Mouse (Mus musculus): ENCODE measurements around the gene Wfs1.
"Not testable (repeated sequence)": the region's sequence is repeated elsewhere in the genome, so short reads cannot be mapped to it uniquely, and the experiment has no call there.

The Wfs1 gene

GRCm38 (mm10) chr5:36988124-36988780 is 753 bp downstream of the Wfs1 start:
- peak; percentile 23; the same call in 1 of the 2 replicates for ATAC-seq (ENCODE audit: low TSS enrichment)

GRCm38 (mm10) chr5:36986617-36987016 is 2.4 kb downstream of the Wfs1 start:
- no peak for ATAC-seq (ENCODE audit: low TSS enrichment)

GRCm38 (mm10) chr5:36982271-36982670 is 6.7 kb downstream of the Wfs1 start:
- no peak for ATAC-seq (ENCODE audit: low TSS enrichment)

- no peak for ATAC-seq (ENCODE audit: low TSS enrichment)
Observed at GRCm38 (mm10) chr5:36979631-36980030, 9.4 kb downstream of the Wfs1 start.

GRCm38 (mm10) chr5:36979001-36979400 is 10.0 kb downstream of the Wfs1 start:
- ATAC-seq (ENCODE audit: low TSS enrichment), result no peak

- no peak for ATAC-seq (ENCODE audit: low TSS enrichment)
Observed at GRCm38 (mm10) chr5:36977809-36978208, 11.2 kb downstream of the Wfs1 start.

- ATAC-seq (ENCODE audit: low TSS enrichment), result no peak
Observed at GRCm38 (mm10) chr5:36975336-36975735, 13.7 kb downstream of the Wfs1 start.

GRCm38 (mm10) chr5:36971587-36971986 is 17.4 kb downstream of the Wfs1 start:
- ATAC-seq (ENCODE audit: low TSS enrichment), result no peak

- ATAC-seq (ENCODE audit: low TSS enrichment), result peak; percentile 60
Observed at GRCm38 (mm10) chr5:36960501-36960900, 28.5 kb downstream of the Wfs1 start.

GRCm38 (mm10) chr5:36958837-36959236 is 30.2 kb downstream of the Wfs1 start:
- peak; percentile 60 for ATAC-seq (ENCODE audit: low TSS enrichment)

GRCm38 (mm10) chr5:36955366-36955765 is 33.6 kb downstream of the Wfs1 start:
- ATAC-seq (ENCODE audit: low TSS enrichment), result no peak

- no peak for ATAC-seq (ENCODE audit: low TSS enrichment)
Observed at GRCm38 (mm10) chr5:36952311-36952710, 36.7 kb downstream of the Wfs1 start.

GRCm38 (mm10) chr5:36950871-36951270 is 38.1 kb downstream of the Wfs1 start:
- no peak for ATAC-seq (ENCODE audit: low TSS enrichment)

GRCm38 (mm10) chr5:36948831-36949230 is 40.2 kb downstream of the Wfs1 start:
- ATAC-seq (ENCODE audit: low TSS enrichment), result peak; percentile 36

- no peak for ATAC-seq (ENCODE audit: low TSS enrichment)
Observed at GRCm38 (mm10) chr5:36946445-36946844, 42.6 kb downstream of the Wfs1 start.

- ATAC-seq (ENCODE audit: low TSS enrichment), result no peak
Observed at GRCm38 (mm10) chr5:36945713-36946112, 43.3 kb downstream of the Wfs1 start.

GRCm38 (mm10) chr5:36945102-36945701 is 43.8 kb downstream of the Wfs1 start:
- peak; percentile 77 for ATAC-seq (ENCODE audit: low TSS enrichment)

- ATAC-seq (ENCODE audit: low TSS enrichment), result 0 out of 2 replicates have a peak, but pooled peaks have one; percentile 10
Observed at GRCm38 (mm10) chr5:36944552-36944951, 44.5 kb downstream of the Wfs1 start.

- no peak for ATAC-seq (ENCODE audit: low TSS enrichment)
Observed at GRCm38 (mm10) chr5:36942446-36942845, 46.6 kb downstream of the Wfs1 start.

- ATAC-seq (ENCODE audit: low TSS enrichment), result not testable (repeated sequence)
Observed at GRCm38 (mm10) chr5:36938991-36939390, 50.0 kb downstream of the Wfs1 start.

GRCm38 (mm10) chr5:36938021-36938420 is 51.0 kb downstream of the Wfs1 start:
- ATAC-seq (ENCODE audit: low TSS enrichment), result no peak

- ATAC-seq (ENCODE audit: low TSS enrichment), result peak; percentile 25
Observed at GRCm38 (mm10) chr5:36936548-36936947, 52.5 kb downstream of the Wfs1 start.

Data from frontal cortex, adult (tissue).